Mouse (Mus musculus) embryonic facial prominence, embryonic 15.5 days (tissue): ENCODE data around the gene Ptger1. TPM values are rescaled to one million over a fixed set of nuclear protein-coding genes. Genes with fewer than 3 reads are reported as not detected.

Source experiments
- ATAC-seq: fragments of 200-750 bp; cut with Nextera tagmentation; 2 replicates; pipeline ENCODE4 v1.8.0; 2017; ENCODE audit warnings: low read depth, moderate TSS enrichment; ENCODE audit not compliant: insufficient number of reproducible peaks, low FRiP score, low TSS enrichment
- H3K27ac ChIP-seq: fragments of 300-500 bp; sonication (generic); replicated peaks from 2 replicates; pipeline ENCODE4 v1.5.1; 2015; ENCODE audit warnings: mild to moderate bottlenecking, inconsistent platforms
- H3K27me3 ChIP-seq: fragments of 300-500 bp; sonication (generic); 2 replicates; pipeline ENCODE4 v1.6.1; 2015; ENCODE audit warnings: inconsistent platforms
- H3K36me3 ChIP-seq: fragments of 300-500 bp; sonication (generic); 2 replicates; pipeline ENCODE4 v1.6.1; 2015; ENCODE audit warnings: mild to moderate bottlenecking, inconsistent platforms
- H3K4me1 ChIP-seq: fragments of 300-500 bp; sonication (generic); 2 replicates; pipeline ENCODE4 v1.6.1; 2015; ENCODE audit warnings: inconsistent platforms
- H3K4me2 ChIP-seq: fragments of 300-500 bp; sonication (generic); replicated peaks from 2 replicates; pipeline ENCODE4 v1.6.1; 2015; ENCODE audit warnings: mild to moderate bottlenecking, inconsistent platforms
- H3K4me3 ChIP-seq: fragments of 300-500 bp; sonication (generic); replicated peaks from 2 replicates; pipeline ENCODE4 v1.5.1; 2015; ENCODE audit warnings: mild to moderate bottlenecking, inconsistent platforms
- H3K9ac ChIP-seq: fragments of 300-500 bp; sonication (generic); 2 replicates; pipeline ENCODE4 v1.6.1; 2015; ENCODE audit warnings: inconsistent platforms
- H3K9me3 ChIP-seq: fragments of 300-500 bp; sonication (generic); replicated peaks from 2 replicates; pipeline ENCODE4 v1.6.1; 2016; ENCODE audit warnings: inconsistent platforms
- WGBS: fragments of 180-500 bp; shearing (Covaris S2); methylation state at CpG from one replicate; pipeline ENCODE4 v1.1.7; 2015; 5-methylcytosine and 5-hydroxymethylcytosine counted together
- polyA plus RNA-seq: library from polyadenylated mRNA; unstranded; fragments of >200 nt; fragmentation: Nextera tagmentation; extraction: Ambion mirVana; gene quantifications from 2 replicates; pipeline ENCODE4 v1.2.1, GENCODE M21; 2015

Gene Ptger1
- polyA plus RNA-seq, 1 experiment from 2014 or later, result 1.4 TPM

DNA sequence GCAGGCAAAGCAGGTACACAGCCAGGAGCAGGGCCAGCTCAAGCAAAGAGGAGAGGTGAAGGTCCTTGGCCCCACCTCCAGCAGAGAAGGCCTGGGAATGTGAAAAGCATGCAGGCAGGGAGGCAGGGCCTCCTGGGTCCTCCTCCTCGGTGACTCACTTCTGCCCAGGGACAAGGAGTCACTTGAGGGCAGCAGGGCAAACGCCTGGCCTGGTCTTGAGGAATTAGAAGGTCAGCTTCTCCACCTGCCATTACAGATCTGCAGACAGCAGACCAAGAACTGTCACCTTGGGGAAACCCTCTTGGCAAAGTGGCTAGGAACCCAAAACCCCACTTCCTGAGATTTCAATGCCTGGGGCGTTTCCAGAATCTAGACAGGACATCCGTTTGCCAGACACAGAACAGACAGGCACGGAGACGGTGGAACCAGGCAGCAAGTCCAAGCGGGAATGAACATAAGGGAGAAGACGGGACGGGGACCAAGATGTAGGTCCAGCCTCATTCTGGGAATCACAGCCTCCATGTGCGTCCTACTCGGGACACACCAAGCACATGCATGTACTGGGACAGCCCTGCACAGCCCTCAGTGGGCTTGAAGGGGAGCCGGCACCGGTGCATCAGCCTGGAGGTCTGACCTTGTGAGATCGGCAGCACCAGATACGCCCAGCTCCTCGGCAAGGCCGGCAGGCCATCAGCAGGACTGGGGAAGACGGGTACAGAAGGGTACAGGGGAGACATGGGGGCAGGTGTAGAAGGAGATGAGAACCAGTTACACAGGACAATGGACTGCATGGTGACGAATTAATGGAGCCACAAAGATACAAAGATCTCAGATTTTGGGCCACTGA, 31.1 kb downstream of the Ptger1 start:
- peak overlapping the region; percentile 82 for H3K4me3 ChIP-seq
- peaks cover 42% of the 10 kb centered on the region for H3K4me1 ChIP-seq
- H3K36me3 ChIP-seq, result peaks cover 3% of the 10 kb centered on the region
- no peaks in the 10 kb centered on the region for H3K9me3 ChIP-seq
- H3K27ac ChIP-seq, result peak overlapping the region; percentile 83; the same call in 1 of the 2 replicates
- 40% methylated on average over 19 of the region's 19 CpGs for WGBS
- peak overlapping the region; percentile 75 for H3K9ac ChIP-seq
- peak overlapping the region; percentile 86 for H3K4me2 ChIP-seq
- no peaks in the 10 kb centered on the region for H3K27me3 ChIP-seq
- no peak for ATAC-seq

GRCm38 (mm10) chr8:83698291-83698660, 31.8 kb downstream of the Ptger1 start:
- peak overlapping the region; percentile 82 for H3K4me3 ChIP-seq
- peak overlapping the region; percentile 83 for H3K27ac ChIP-seq
- H3K9me3 ChIP-seq, result no peaks in the 10 kb centered on the region
- H3K27me3 ChIP-seq, result no peaks in the 10 kb centered on the region
- no peak for ATAC-seq
- peaks cover 42% of the 10 kb centered on the region for H3K4me1 ChIP-seq
- no peaks in the 10 kb centered on the region for H3K36me3 ChIP-seq
- H3K4me2 ChIP-seq, result peak overlapping the region; percentile 86
- 5% methylated on average over 15 of the region's 15 CpGs for WGBS
- peak overlapping the region; percentile 75 for H3K9ac ChIP-seq

DNA sequence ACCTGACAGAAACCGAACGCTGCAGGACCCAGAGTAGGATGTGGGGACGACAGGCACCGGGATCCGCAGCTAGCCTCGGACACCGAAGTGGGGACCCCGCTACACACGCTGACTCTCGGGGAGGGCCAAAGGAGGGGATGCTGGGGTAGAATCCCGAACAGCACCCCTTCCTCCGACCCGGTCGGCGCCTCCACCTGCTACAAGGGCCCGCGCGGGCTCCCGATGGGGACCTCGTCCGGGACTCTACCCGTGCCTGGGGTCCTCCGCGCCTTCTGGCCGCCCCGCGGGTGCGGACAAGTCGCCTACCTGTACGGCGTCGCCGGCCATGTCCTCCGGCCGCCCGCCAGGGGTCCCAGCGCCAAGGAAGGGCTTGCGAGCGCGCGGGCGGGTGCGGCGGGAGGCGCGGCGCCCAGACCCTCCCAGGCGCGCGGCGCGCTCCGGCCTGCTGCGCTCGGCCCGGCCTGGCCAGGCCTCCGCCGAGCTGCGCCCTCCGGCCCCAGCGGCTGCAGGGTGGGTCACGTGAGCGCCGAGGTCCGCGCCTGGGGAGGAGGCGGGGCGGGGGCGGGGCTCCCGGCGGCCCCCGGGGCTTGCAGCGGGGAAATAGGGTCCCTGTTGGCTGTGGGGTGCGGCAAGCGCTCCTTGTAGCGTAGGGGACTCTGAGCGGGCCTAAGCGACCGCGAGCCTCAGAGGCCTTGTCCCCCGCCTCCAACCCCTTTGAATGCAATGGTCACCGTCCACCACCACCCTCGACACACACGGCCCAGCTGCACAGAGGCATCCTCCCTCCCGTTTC, 32.4 kb downstream of the Ptger1 start, which contains the start of gene Pkn1:
Gene Pkn1, minus strand, starts transcription at position 519 of the 793 bp plus-strand sequence.
- peak within 1 kb of the TSS; percentile 75 for H3K9ac ChIP-seq
- no peaks in the 10 kb centered on the region for H3K9me3 ChIP-seq
- no peaks in the 10 kb centered on the region for H3K27me3 ChIP-seq
- H3K36me3 ChIP-seq, result no peaks in the 10 kb centered on the region
- H3K27ac ChIP-seq, result peak within 1 kb of the TSS; percentile 83
- H3K4me1 ChIP-seq, result peaks cover 39% of the 10 kb centered on the region
- peak within 1 kb of the TSS; percentile 86 for H3K4me2 ChIP-seq
- under 1% methylated on average over 85 of the region's 85 CpGs for WGBS
- ATAC-seq, result peak; percentile 89
- H3K4me3 ChIP-seq, result peak within 1 kb of the TSS; percentile 82

GRCm38 (mm10) chr8:83699566-83699965, 33.1 kb downstream of the Ptger1 start:
- no peaks in the 10 kb centered on the region for H3K9me3 ChIP-seq
- H3K27me3 ChIP-seq, result no peaks in the 10 kb centered on the region
- 18% methylated on average over 9 of the region's 9 CpGs for WGBS
- peak overlapping the region; percentile 86 for H3K4me2 ChIP-seq
- no peak for ATAC-seq
- H3K36me3 ChIP-seq, result no peaks in the 10 kb centered on the region
- peak overlapping the region; percentile 82 for H3K4me3 ChIP-seq
- peaks cover 33% of the 10 kb centered on the region for H3K4me1 ChIP-seq
- H3K9ac ChIP-seq, result peak overlapping the region; percentile 75; the same call in 1 of the 2 replicates
- H3K27ac ChIP-seq, result peak overlapping the region; percentile 83

GRCm38 (mm10) chr8:83700423-83701085, 34.1 kb downstream of the Ptger1 start:
- H3K4me2 ChIP-seq, result no peak overlapping the region
- no peaks in the 10 kb centered on the region for H3K36me3 ChIP-seq
- ATAC-seq, result no peak
- H3K4me1 ChIP-seq, result peaks cover 33% of the 10 kb centered on the region
- H3K9ac ChIP-seq, result no peak overlapping the region
- WGBS, result 57% methylated on average over 9 of the region's 9 CpGs
- no peak overlapping the region for H3K27ac ChIP-seq
- H3K9me3 ChIP-seq, result no peaks in the 10 kb centered on the region
- no peaks in the 10 kb centered on the region for H3K27me3 ChIP-seq
- H3K4me3 ChIP-seq, result no peak overlapping the region

DNA sequence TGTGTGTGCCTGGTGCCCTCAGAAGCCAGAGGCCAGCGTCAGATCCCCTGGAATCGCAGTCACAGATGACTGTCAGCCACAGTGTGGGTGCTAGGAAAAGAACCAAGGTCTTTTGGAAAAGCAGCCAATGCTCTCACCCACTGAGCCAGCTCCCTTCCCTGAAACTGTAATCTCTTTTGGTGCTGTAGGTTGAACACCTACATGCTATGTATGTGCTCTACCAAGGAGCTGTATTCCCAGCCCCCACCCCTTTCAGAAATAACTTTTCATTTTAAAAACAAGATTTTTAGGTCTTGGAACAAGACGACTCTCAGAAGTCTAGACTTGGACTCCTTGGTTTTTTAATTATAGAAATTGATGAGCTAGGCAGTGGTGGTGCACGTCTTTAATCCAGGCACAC, 36.9 kb downstream of the Ptger1 start:
- ATAC-seq, result no peak
- H3K4me2 ChIP-seq, result no peak overlapping the region
- H3K36me3 ChIP-seq, result no peaks in the 10 kb centered on the region

GRCm38 (mm10) chr8:83706411-83706810, 39.9 kb downstream of the Ptger1 start:
- Histone ChIP-seq H3K4me2 (no peak overlapping the region), H3K4me1 (no peaks in the 10 kb centered on the region), H3K27ac (no peak overlapping the region), H3K4me3 (no peak overlapping the region), H3K9me3 (no peaks in the 10 kb centered on the region), H3K36me3 (no peaks in the 10 kb centered on the region), H3K27me3 (no peaks in the 10 kb centered on the region), H3K9ac (no peak overlapping the region)
- 61% methylated on average over 5 of the region's 5 CpGs for WGBS
- no peak for ATAC-seq

More for the DNA sequence above, 36.9 kb downstream of the Ptger1 start:
- Histone ChIP-seq H3K4me3 (no peak overlapping the region), H3K27me3 (no peaks in the 10 kb centered on the region), H3K27ac (no peak overlapping the region), H3K9ac (no peak overlapping the region), H3K4me1 (peaks cover 12% of the 10 kb centered on the region), H3K9me3 (no peaks in the 10 kb centered on the region)
- 77% methylated on average over 4 of the region's 4 CpGs for WGBS

DNA sequence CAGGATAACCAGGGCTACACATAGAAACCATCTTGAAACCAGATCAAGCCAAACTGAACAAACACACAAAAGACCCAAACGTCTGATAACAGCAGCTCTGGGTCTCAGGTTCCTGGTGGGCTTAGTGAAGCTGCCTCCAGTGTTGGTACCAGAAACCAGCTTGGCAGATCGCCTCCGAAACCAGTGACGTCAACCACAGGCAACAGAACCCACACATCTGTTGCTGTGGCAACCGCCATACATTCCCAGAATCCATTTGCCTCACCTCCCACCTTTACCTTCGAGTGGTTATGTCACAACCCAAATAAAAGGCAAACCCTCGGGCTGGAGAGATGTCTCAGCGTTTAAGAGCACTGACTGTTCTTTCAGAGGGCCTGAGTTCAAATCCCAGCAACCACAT, 41.1 kb downstream of the Ptger1 start:
- H3K4me2 ChIP-seq, result no peak overlapping the region
- H3K9ac ChIP-seq, result no peak overlapping the region
- ATAC-seq, result no peak
- no peaks in the 10 kb centered on the region for H3K4me1 ChIP-seq
- 72% methylated on average over 8 of the region's 8 CpGs for WGBS
- no peak overlapping the region for H3K27ac ChIP-seq
- no peaks in the 10 kb centered on the region for H3K9me3 ChIP-seq
- no peaks in the 10 kb centered on the region for H3K27me3 ChIP-seq
- no peak overlapping the region for H3K4me3 ChIP-seq
- H3K36me3 ChIP-seq, result no peaks in the 10 kb centered on the region

DNA sequence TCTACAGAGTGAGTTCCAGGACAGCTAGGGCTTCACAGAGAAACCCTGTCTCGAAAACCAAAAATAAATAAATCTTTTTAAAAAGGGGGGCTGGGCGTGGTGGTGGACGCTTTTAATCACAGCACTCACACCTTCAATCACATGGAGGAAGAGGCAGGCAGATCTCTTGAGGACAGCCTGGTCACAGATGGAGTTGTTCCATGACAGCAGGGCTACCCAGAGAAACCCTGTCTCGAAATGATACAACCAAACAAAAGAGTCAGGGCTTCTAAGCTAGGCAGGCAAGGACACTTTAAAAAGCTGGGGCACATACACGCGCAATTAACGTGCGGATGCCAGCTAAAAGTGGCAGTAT, 48.2 kb downstream of the Ptger1 start:
- peak overlapping the region; percentile 67 for H3K4me2 ChIP-seq
- 13% methylated on average over 8 of the region's 8 CpGs for WGBS
- no peaks in the 10 kb centered on the region for H3K27me3 ChIP-seq
- peaks cover 4% of the 10 kb centered on the region for H3K36me3 ChIP-seq
- no peaks in the 10 kb centered on the region for H3K9me3 ChIP-seq
- peaks cover 15% of the 10 kb centered on the region for H3K4me1 ChIP-seq
- H3K9ac ChIP-seq, result no peak overlapping the region
- peak overlapping the region; percentile 61 for H3K4me3 ChIP-seq
- no peak for ATAC-seq
- H3K27ac ChIP-seq, result peak overlapping the region; percentile 90

- H3K27me3 ChIP-seq, result no peaks in the 10 kb centered on the region
- peak within 1 kb of the TSS; percentile 67 for H3K4me2 ChIP-seq
- no peaks in the 10 kb centered on the region for H3K9me3 ChIP-seq
- ATAC-seq, result peak; percentile 100
- H3K4me1 ChIP-seq, result peaks cover 15% of the 10 kb centered on the region
- H3K9ac ChIP-seq, result peak within 1 kb of the TSS; percentile 50
- peak within 1 kb of the TSS; percentile 90 for H3K27ac ChIP-seq
- peaks cover 9% of the 10 kb centered on the region for H3K36me3 ChIP-seq
- peak within 1 kb of the TSS; percentile 61 for H3K4me3 ChIP-seq
- under 1% methylated on average over 63 of the region's 63 CpGs for WGBS
Measured at GRCm38 (mm10) chr8:83715031-83715690, 48.7 kb downstream of the Ptger1 start, which contains the start of gene Ddx39. Gene Ddx39, plus strand, starts transcription at chr8:83715177.
